Mouse (Mus musculus): ENCODE data around the gene Diablo. TPM values are rescaled to one million over a fixed set of nuclear protein-coding genes. Genes with fewer than 3 reads are reported as not detected.

The Diablo gene
- polyA plus RNA-seq, 1 experiment from 2014 or later, result 110 TPM

GRCm38 (mm10) chr5:123489935-123490334, 34.0 kb downstream of the Diablo start:
- no peak for ATAC-seq (replicated peaks)
- Histone ChIP-seq H3K4me3 (no peak overlapping the region), H3K4me2 (no peak overlapping the region), H3K4me1 (peaks cover 5% of the 10 kb centered on the region; the same call in 1 of the 2 replicates), H3K36me3 (replicated peaks) (no peaks in the 10 kb centered on the region), H3K9ac (no peak overlapping the region), H3K27me3 (replicated peaks) (no peaks in the 10 kb centered on the region), H3K27ac (no peak overlapping the region), H3K9me3 (no peaks in the 10 kb centered on the region)
- WGBS, result 64% methylated on average over 9 of the region's 9 CpGs

GRCm38 (mm10) chr5:123489112-123489785, 34.7 kb downstream of the Diablo start, which contains the start of the genes Lrrc43 and Il31:
Gene Lrrc43, plus strand, starts transcription at chr5:123489305.
Gene Il31, minus strand, starts transcription at chr5:123489489.
- Histone ChIP-seq H3K4me1 (peaks cover 5% of the 10 kb centered on the region; the same call in 1 of the 2 replicates), H3K36me3 (replicated peaks) (no peaks in the 10 kb centered on the region), H3K9ac (0 out of 2 replicates have a peak within 1 kb of the TSS, but pooled peaks have one; percentile 13), H3K4me2 (peak within 1 kb of the TSS; percentile 50), H3K4me3 (peak within 1 kb of the TSS; percentile 29), H3K27ac (no peak within 1 kb of the TSS), H3K9me3 (no peaks in the 10 kb centered on the region), H3K27me3 (replicated peaks) (no peaks in the 10 kb centered on the region)
- ATAC-seq (replicated peaks), result peak; percentile 72
- WGBS, result 7% methylated on average over 25 of the region's 25 CpGs

- H3K9ac ChIP-seq, result no peak overlapping the region
- H3K27me3 ChIP-seq (replicated peaks), result no peaks in the 10 kb centered on the region
- no peak overlapping the region for H3K4me3 ChIP-seq
- 85% methylated on average over 11 of the region's 11 CpGs for WGBS
- no peak for ATAC-seq (replicated peaks)
- no peaks in the 10 kb centered on the region for H3K9me3 ChIP-seq
- H3K27ac ChIP-seq, result no peak overlapping the region
- H3K36me3 ChIP-seq (replicated peaks), result no peaks in the 10 kb centered on the region
- H3K4me1 ChIP-seq, result peaks cover 5% of the 10 kb centered on the region; the same call in 1 of the 2 replicates
- no peak overlapping the region for H3K4me2 ChIP-seq
These were observed 36.1 kb downstream of the Diablo start for GRCm38 (mm10) chr5:123487659-123488395.

- Histone ChIP-seq H3K4me2 (no peak overlapping the region), H3K9ac (no peak overlapping the region), H3K4me1 (no peaks in the 10 kb centered on the region), H3K27ac (no peak overlapping the region), H3K36me3 (replicated peaks) (no peaks in the 10 kb centered on the region), H3K9me3 (no peaks in the 10 kb centered on the region), H3K4me3 (no peak overlapping the region), H3K27me3 (replicated peaks) (no peaks in the 10 kb centered on the region)
- 51% methylated on average over 5 of the region's 5 CpGs for WGBS
- ATAC-seq (replicated peaks), result no peak
These were observed 50.2 kb downstream of the Diablo start for GRCm38 (mm10) chr5:123473817-123474216.

GRCm38 (mm10) chr5:123470784-123471400, 53.1 kb downstream of the Diablo start:
- no peak for ATAC-seq (replicated peaks)
- 70% methylated on average over 10 of the region's 10 CpGs for WGBS
- Histone ChIP-seq H3K9ac (no peak overlapping the region), H3K4me1 (no peaks in the 10 kb centered on the region), H3K4me3 (no peak overlapping the region), H3K4me2 (no peak overlapping the region), H3K9me3 (no peaks in the 10 kb centered on the region), H3K36me3 (replicated peaks) (no peaks in the 10 kb centered on the region), H3K27ac (no peak overlapping the region), H3K27me3 (replicated peaks) (no peaks in the 10 kb centered on the region)

- no peak for ATAC-seq (replicated peaks)
- 81% methylated on average over 1 of the region's 1 CpGs for WGBS
- H3K27me3 ChIP-seq (replicated peaks), result no peaks in the 10 kb centered on the region
These were observed 59.3 kb downstream of the Diablo start for GRCm38 (mm10) chr5:123464638-123465037.

GRCm38 (mm10) chr5:123461420-123461819, 62.6 kb downstream of the Diablo start:
- Histone ChIP-seq H3K36me3 (replicated peaks) (no peaks in the 10 kb centered on the region; the same call in 1 of the 2 replicates), H3K4me1 (no peaks in the 10 kb centered on the region), H3K4me2 (no peak overlapping the region), H3K4me3 (no peak overlapping the region), H3K27ac (no peak overlapping the region), H3K27me3 (replicated peaks) (no peaks in the 10 kb centered on the region), H3K9ac (no peak overlapping the region), H3K9me3 (no peaks in the 10 kb centered on the region)
- no peak for ATAC-seq (replicated peaks)
- WGBS, result 64% methylated on average over 5 of the region's 5 CpGs

More at GRCm38 (mm10) chr5:123464638-123465037, 59.3 kb downstream of the Diablo start:
- Histone ChIP-seq H3K9me3 (no peaks in the 10 kb centered on the region), H3K4me1 (no peaks in the 10 kb centered on the region), H3K36me3 (replicated peaks) (no peaks in the 10 kb centered on the region), H3K27ac (no peak overlapping the region), H3K4me3 (no peak overlapping the region), H3K9ac (no peak overlapping the region), H3K4me2 (no peak overlapping the region)

Small RNA genes within 50 kb of the gene (microRNA-seq; reads per million reads assigned to microRNA genes)
- gene Mir7647, result 1.5 reads per million

Other genes with a start within 250 kb of the Diablo start
- 35.9 and 39.6 TPM in 2 replicates for gene Bcl7a, start 180.3 kb downstream of the Diablo start, polyA plus RNA-seq (2015; fragmentation: Nextera tagmentation; extraction: Ambion mirVana)
- gene Mlxip, start 129.4 kb downstream of the Diablo start, polyA plus RNA-seq (2015; fragmentation: Nextera tagmentation; extraction: Ambion mirVana), result 18.6 and 21.1 TPM in 2 replicates
- gene Lrrc43, start 34.9 kb downstream of the Diablo start, polyA plus RNA-seq (2015; fragmentation: Nextera tagmentation; extraction: Ambion mirVana), result 0.89 and 1.1 TPM in 2 replicates
- not detected in 2 replicates for gene Il31, start 34.7 kb downstream of the Diablo start, polyA plus RNA-seq (2015; fragmentation: Nextera tagmentation; extraction: Ambion mirVana)
- 1.0 and 1.3 TPM in 2 replicates for gene B3gnt4, start 13.7 kb downstream of the Diablo start, polyA plus RNA-seq (2015; fragmentation: Nextera tagmentation; extraction: Ambion mirVana)
- 1.1 and 1.5 TPM in 2 replicates for gene Gm49027, start 1.3 kb upstream of the Diablo start, polyA plus RNA-seq (2015; fragmentation: Nextera tagmentation; extraction: Ambion mirVana)
- 46.4 and 47.2 TPM in 2 replicates for gene Vps33a, start 48.9 kb upstream of the Diablo start, polyA plus RNA-seq (2015; fragmentation: Nextera tagmentation; extraction: Ambion mirVana)
- gene Clip1, start 160.4 kb upstream of the Diablo start, polyA plus RNA-seq (2015; fragmentation: Nextera tagmentation; extraction: Ambion mirVana), result 85.5 and 91.5 TPM in 2 replicates
- gene Zcchc8, start 196.9 kb upstream of the Diablo start, polyA plus RNA-seq (2015; fragmentation: Nextera tagmentation; extraction: Ambion mirVana), result 68.0 and 69.7 TPM in 2 replicates
- 127 and 147 TPM in 2 replicates for gene Rsrc2, start 225.2 kb upstream of the Diablo start, polyA plus RNA-seq (2015; fragmentation: Nextera tagmentation; extraction: Ambion mirVana)
- 3.8 and 3.9 TPM in 2 replicates for gene Kntc1, start 225.5 kb upstream of the Diablo start, polyA plus RNA-seq (2015; fragmentation: Nextera tagmentation; extraction: Ambion mirVana)

Data from midbrain, embryonic 15.5 days (tissue).